In genomic region chr7:18926911-18927310, GRCm38 (mm10) we compare ENCODE assay signal across 8 mouse cellular contexts. TPM values are rescaled to one million over a fixed set of nuclear protein-coding genes. Genes with fewer than 3 reads are reported as not detected.
A peak's percentile ranks its signal among the peaks of the same experiment; 100 is the strongest.
DNase-seq lines count a peak whose midpoint lies in the region; ATAC-seq and TF ChIP-seq lines count a peak whose summit lies in the region.

No protein-coding gene starts in this region.

- H3K9ac ChIP-seq in ES-Bruce4 (ENCODE audit: low read depth, poor library complexity, severe bottlenecking) = no peak overlapping the region
- H3K9ac ChIP-seq in heart, embryonic 16.5 days (ENCODE audit: low read length) = no peak overlapping the region
- H3K9ac ChIP-seq in liver, embryonic 15.5 days = no peak overlapping the region

- peak overlapping the region; percentile 86 for H3K4me2 ChIP-seq in heart, embryonic 16.5 days (ENCODE audit: low read depth, low read length)
- H3K4me2 ChIP-seq in liver, embryonic 15.5 days = 0 out of 2 replicates have a peak overlapping the region, but pooled peaks have one; percentile 1

- H3K27me3 ChIP-seq in heart, embryonic 10.5 days (ENCODE audit: insufficient read depth, poor library complexity, severe bottlenecking) = peaks cover 70% of the 10 kb centered on the region
- 0 out of 2 replicates have a peak, but pooled peaks cover 2% of the 10 kb centered on the region for H3K27me3 ChIP-seq in ES-Bruce4 (ENCODE audit: control insufficient read depth, insufficient read depth, low read length, poor library complexity, severe bottlenecking)
- H3K27me3 ChIP-seq in heart, embryonic 16.5 days (ENCODE audit: control insufficient read depth, insufficient read depth, low read length) = peaks cover 40% of the 10 kb centered on the region
- H3K27me3 ChIP-seq in liver, embryonic 15.5 days = peaks cover 74% of the 10 kb centered on the region

- H3K36me3 ChIP-seq in heart, embryonic 10.5 days = no peaks in the 10 kb centered on the region
- H3K36me3 ChIP-seq in ES-Bruce4 (ENCODE audit: control insufficient read depth, insufficient read depth, low read length, poor library complexity, severe bottlenecking) = no peaks in the 10 kb centered on the region
- no peaks in the 10 kb centered on the region for H3K36me3 ChIP-seq in heart, embryonic 16.5 days (ENCODE audit: control insufficient read depth, insufficient read depth)
- H3K36me3 ChIP-seq in liver, embryonic 15.5 days (replicated peaks) = no peaks in the 10 kb centered on the region

- H3K9me3 ChIP-seq in heart, embryonic 10.5 days = no peaks in the 10 kb centered on the region
- no peaks in the 10 kb centered on the region for H3K9me3 ChIP-seq in ES-Bruce4 (replicated peaks; ENCODE audit: control insufficient read depth, insufficient read depth, low read length, poor library complexity, severe bottlenecking)
- H3K9me3 ChIP-seq in heart, embryonic 16.5 days (replicated peaks; ENCODE audit: control insufficient read depth, low read length) = no peaks in the 10 kb centered on the region
- no peaks in the 10 kb centered on the region for H3K9me3 ChIP-seq in liver, embryonic 15.5 days (replicated peaks)

- H3K4me1 ChIP-seq in heart, embryonic 10.5 days = peaks cover 16% of the 10 kb centered on the region
- H3K4me1 ChIP-seq in ES-Bruce4 (ENCODE audit: control insufficient read depth, insufficient read depth, low read length) = peaks cover 3% of the 10 kb centered on the region
- peaks cover 6% of the 10 kb centered on the region; the same call in 1 of the 2 replicates for H3K4me1 ChIP-seq in heart, embryonic 16.5 days (ENCODE audit: control insufficient read depth, insufficient read depth, low read length)
- H3K4me1 ChIP-seq in liver, embryonic 15.5 days (replicated peaks) = peaks cover 8% of the 10 kb centered on the region

- TF ChIP-seq POLR2A in ES-Bruce4 (IDR thresholded peaks at IDR 0.05; ENCODE audit: insufficient read depth, low read length) = no peak

- WGBS in heart, embryonic 10.5 days = 44% methylated on average over 6 of the region's 6 CpGs
- WGBS in heart, embryonic 16.5 days = 46% methylated on average over 6 of the region's 6 CpGs
- WGBS in liver, embryonic 15.5 days (ENCODE audit: insufficient replicate concordance) = 37% methylated on average over 6 of the region's 6 CpGs

- DNase-seq in heart, embryonic 10.5 days (ENCODE audit: low spot score) = no peak
- DNase-seq in heart, postnatal 25 days (ENCODE audit: low spot score) = no peak
- DNase-seq in adrenal gland, postnatal 4 days (ENCODE audit: low spot score in 2 of 2) = no peak
- no peak for DNase-seq in layer of hippocampus, adult 11-12 months (ENCODE audit: low spot score)

- ATAC-seq in heart, embryonic 16.5 days (replicated peaks; ENCODE audit: extremely low read depth, insufficient read depth, low FRiP score) = no peak
- no peak for ATAC-seq in liver, embryonic 15.5 days (ENCODE audit: insufficient read depth)
- ATAC-seq in inflammation-experienced regulatory T-cells, adult 6 months = no peak

- no peak for TF ChIP-seq CTCF in ES-Bruce4 (IDR thresholded peaks at IDR 0.05; ENCODE audit: low read depth, low read length)

- no peak overlapping the region for H3K27ac ChIP-seq in heart, embryonic 10.5 days
- H3K27ac ChIP-seq in ES-Bruce4 (ENCODE audit: insufficient read depth, low read length) = no peak overlapping the region
- peak overlapping the region; percentile 60; the same call in 1 of the 2 replicates for H3K27ac ChIP-seq in heart, embryonic 16.5 days (ENCODE audit: low read length)
- 0 out of 2 replicates have a peak overlapping the region, but pooled peaks have one; percentile 29 for H3K27ac ChIP-seq in liver, embryonic 15.5 days (replicated peaks)

- no peak for TF ChIP-seq EP300 in ES-Bruce4 (IDR thresholded peaks at IDR 0.05; ENCODE audit: insufficient read depth, low read depth, low read length)

- intact Hi-C loops in heart, postnatal 25 days (cut with DNase I) = loop anchor here (1.0 kb wide), 1 partner anchor 21 kb away; no protein-coding TSS in a partner anchor

- H3K4me3 ChIP-seq in heart, embryonic 10.5 days = peak overlapping the region; percentile 73
- H3K4me3 ChIP-seq in ES-Bruce4 (ENCODE audit: low read depth, low read length) = peak overlapping the region; percentile 76
- peak overlapping the region; percentile 64 for H3K4me3 ChIP-seq in heart, embryonic 16.5 days (ENCODE audit: low read length)
- H3K4me3 ChIP-seq in liver, embryonic 15.5 days (replicated peaks) = peak overlapping the region; percentile 38; the same call in 1 of the 2 replicates

RNA-seq across cellular contexts. Expression of gene Nova2, which starts 1.2 kb away (rescaled TPM):
- polyA plus RNA-seq in heart, embryonic 10.5 days (2016; fragmentation: Nextera tagmentation; extraction: Ambion mirVana) = 0.53 and 0.57 TPM in 2 replicates
- 1 to 10 TPM; 5.5 to 6.6 TPM for total RNA-seq in heart, postnatal 25 days (2021)
- polyA plus RNA-seq in ES-Bruce4 (2011; ENCODE audit: insufficient read depth, insufficient read length, low read depth, missing spikeins) = 7.5 TPM in 2 replicates
- polyA plus RNA-seq in heart, embryonic 16.5 days (2015; fragmentation: Nextera tagmentation; extraction: Ambion mirVana) = 0.64 and 0.82 TPM in 2 replicates
- polyA plus RNA-seq in liver, embryonic 15.5 days (2015; fragmentation: Nextera tagmentation; extraction: Ambion mirVana) = 0.06 TPM in 2 replicates
- 1 to 10 TPM; 7.8 to 8.2 TPM for total RNA-seq in adrenal gland, postnatal 4 days (2021)
- under 1 TPM in 1 of 3 experiments, not detected in 2; 0.05 TPM for polyA plus RNA-seq in inflammation-experienced regulatory T-cells, adult 6 months (2017; shearing (Covaris generic))

RNA-seq across cellular contexts. Expression of gene Ccdc61, which starts 16.7 kb away (rescaled TPM):
- 26.9 and 29.4 TPM in 2 replicates for polyA plus RNA-seq in heart, embryonic 10.5 days (2016; fragmentation: Nextera tagmentation; extraction: Ambion mirVana)
- 1 to 10 TPM; 7.7 to 8.3 TPM for total RNA-seq in heart, postnatal 25 days (2021)
- 36.4 and 39.9 TPM in 2 replicates for polyA plus RNA-seq in ES-Bruce4 (2011; ENCODE audit: insufficient read depth, insufficient read length, low read depth, missing spikeins)
- polyA plus RNA-seq in heart, embryonic 16.5 days (2015; fragmentation: Nextera tagmentation; extraction: Ambion mirVana) = 21.7 and 23.7 TPM in 2 replicates
- polyA plus RNA-seq in liver, embryonic 15.5 days (2015; fragmentation: Nextera tagmentation; extraction: Ambion mirVana) = 8.4 and 11.1 TPM in 2 replicates
- total RNA-seq in adrenal gland, postnatal 4 days (2021) = 10 to 100 TPM; 16.5 to 19.2 TPM
- 1 to 10 TPM; 5.8 to 8.6 (median 6.7) TPM for polyA plus RNA-seq in inflammation-experienced regulatory T-cells, adult 6 months (2017; shearing (Covaris generic))

RNA-seq across cellular contexts. Expression of gene Pglyrp1, which starts 55.8 kb away (rescaled TPM):
- polyA plus RNA-seq in heart, embryonic 10.5 days (2016; fragmentation: Nextera tagmentation; extraction: Ambion mirVana) = 0.26 and 0.43 TPM in 2 replicates
- total RNA-seq in heart, postnatal 25 days (2021) = 1 to 10 TPM; 1.2 to 1.7 TPM
- 1.8 and 3.1 TPM in 2 replicates for polyA plus RNA-seq in ES-Bruce4 (2011; ENCODE audit: insufficient read depth, insufficient read length, low read depth, missing spikeins)
- 3.5 and 5.7 TPM in 2 replicates for polyA plus RNA-seq in heart, embryonic 16.5 days (2015; fragmentation: Nextera tagmentation; extraction: Ambion mirVana)
- 69.3 and 73.4 TPM in 2 replicates for polyA plus RNA-seq in liver, embryonic 15.5 days (2015; fragmentation: Nextera tagmentation; extraction: Ambion mirVana)
- total RNA-seq in adrenal gland, postnatal 4 days (2021) = 10 to 100 TPM in 1 of 2 experiments, 1 to 10 TPM in 1; 7.2 to 12.0 TPM
- 100 to 1,000 TPM; 200 to 462 (median 264) TPM for polyA plus RNA-seq in inflammation-experienced regulatory T-cells, adult 6 months (2017; shearing (Covaris generic))

Comparison
In these comparisons a context has a peak if more than half of its experiments do, and no peak if none do; other contexts are left out.
1. H3K27ac ChIP-seq: peak in heart, embryonic 16.5 days (single experiment) and liver, embryonic 15.5 days (single experiment); none in heart, embryonic 10.5 days (single experiment) and ES-Bruce4 (single experiment).
2. RNA of gene Pglyrp1, which starts 55.8 kb away (polyA plus RNA-seq): 200 to 462 TPM in inflammation-experienced regulatory T-cells, adult 6 months and 69.3 to 73.4 TPM in liver, embryonic 15.5 days; 3.5 to 5.7 TPM in heart, embryonic 16.5 days, 1.8 to 3.1 TPM in ES-Bruce4 and 0.26 to 0.43 TPM in heart, embryonic 10.5 days; every median in the first group is over 10 times any median in the second.
3. Peak in every context shown above with its lines, with median percentiles within 50 percentile points of each other: H3K4me3 ChIP-seq.